Mouse (Mus musculus): ENCODE data around the gene Arhgap20.

The Arhgap20 gene

DNA sequence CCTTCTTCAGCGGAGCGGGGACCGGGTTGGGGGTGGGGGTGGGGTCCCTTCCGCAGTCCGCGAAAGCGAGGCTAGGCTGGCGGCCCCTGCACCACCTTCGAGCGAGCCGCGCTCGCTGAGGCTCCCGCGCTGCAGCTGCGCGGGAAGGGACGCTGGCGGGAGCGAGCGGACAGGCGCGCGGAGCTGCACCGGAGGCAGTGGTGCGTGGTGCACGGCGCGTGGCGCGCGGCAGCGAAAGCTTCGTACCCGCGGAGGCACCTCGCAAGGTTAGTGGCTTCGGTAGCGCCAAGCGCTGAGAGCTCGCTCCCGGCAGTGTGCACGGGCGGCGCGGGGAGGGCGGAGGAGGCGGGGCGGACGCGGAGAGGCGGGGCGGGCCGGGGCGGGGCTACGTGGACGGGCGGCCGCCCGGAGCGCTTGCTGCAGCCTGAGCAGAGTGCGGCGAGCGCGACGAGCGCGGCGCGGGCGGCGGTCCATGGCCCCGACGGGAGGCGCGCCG, at the start of gene Arhgap20:
TSS of gene Arhgap20 (plus strand) at position 417 of the 496 bp plus-strand sequence.
- peak; percentile 9 to 32 for DNase-seq

DNA sequence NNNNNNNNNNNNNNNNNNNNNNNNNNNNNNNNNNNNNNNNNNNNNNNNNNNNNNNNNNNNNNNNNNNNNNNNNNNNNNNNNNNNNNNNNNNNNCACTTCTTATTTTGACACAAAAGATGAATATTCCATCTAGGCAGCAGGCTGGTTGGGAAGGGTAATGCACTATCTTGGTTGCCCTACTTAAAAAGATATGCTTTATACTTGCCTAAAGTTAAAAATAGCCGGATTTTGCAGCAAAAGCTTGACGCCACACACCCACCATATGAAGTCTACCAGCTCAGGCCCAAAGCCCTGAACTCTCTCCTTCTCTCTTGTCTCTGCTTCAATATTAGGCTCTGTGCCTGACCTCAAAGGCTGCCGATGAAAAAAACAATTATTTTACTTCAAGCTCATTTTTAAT, 46.3 kb upstream of the Arhgap20 start:
- DNase-seq, result no peak

DNA sequence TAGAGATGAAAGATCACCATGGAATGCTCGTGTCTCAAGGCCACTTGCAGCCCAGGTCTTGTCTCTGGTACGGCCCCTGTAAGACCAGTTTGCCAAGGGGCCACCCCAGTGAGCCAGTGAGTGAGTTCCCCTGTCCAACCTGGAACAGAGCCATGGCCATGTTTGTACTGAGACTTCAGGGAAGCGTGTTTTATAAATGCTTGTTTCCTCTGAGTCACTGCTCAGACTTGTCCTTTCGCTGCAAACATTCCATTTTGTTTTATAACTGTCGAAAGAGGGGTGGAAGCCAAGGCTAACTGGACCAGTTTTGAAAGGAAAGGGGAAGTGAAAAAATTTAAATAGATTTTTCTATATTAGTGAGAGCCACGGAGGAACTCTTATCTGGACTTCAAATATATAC, 37.2 kb upstream of the Arhgap20 start:
- no peak for DNase-seq

DNA sequence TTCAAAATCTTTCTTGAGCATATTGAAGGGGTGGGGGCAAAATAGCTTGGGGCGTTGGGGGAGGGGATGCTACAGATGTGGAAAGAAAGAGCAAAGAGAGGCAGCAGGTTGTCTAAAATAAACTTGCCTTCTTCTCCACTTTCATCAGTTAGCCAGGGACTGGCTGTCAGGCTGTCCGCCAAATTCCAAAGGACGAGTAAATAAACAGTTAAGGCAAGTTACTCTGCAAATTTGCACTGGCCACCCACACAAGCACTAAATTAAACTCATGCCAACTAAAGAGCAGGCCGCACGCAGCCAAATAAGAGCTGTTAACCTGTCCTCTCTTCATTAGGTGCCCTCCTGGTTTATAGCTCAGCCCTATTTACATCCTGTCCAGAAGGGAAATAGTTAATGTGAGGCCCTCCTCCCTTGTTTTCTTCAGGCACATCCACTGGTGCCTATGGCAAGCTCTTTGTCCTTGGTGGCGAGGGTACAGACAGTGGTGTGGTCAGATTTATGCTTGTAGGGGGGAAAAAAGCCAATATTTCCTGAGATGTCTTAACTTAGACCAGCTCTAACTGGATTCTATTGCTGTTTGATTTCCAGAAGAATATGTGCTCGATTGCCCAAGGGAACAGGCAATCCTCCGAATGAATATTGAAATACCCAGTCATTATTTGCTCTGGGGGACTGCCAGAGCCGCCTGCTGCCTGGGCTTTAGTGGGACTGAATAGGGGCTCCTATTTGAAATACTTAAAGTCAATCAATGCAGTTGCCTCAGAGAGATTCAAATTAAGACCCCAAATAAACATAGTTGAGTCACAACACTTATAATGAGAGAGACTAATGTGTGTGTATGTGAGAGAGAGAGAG, 29.7 kb upstream of the Arhgap20 start:
- DNase-seq, result no peak

DNA sequence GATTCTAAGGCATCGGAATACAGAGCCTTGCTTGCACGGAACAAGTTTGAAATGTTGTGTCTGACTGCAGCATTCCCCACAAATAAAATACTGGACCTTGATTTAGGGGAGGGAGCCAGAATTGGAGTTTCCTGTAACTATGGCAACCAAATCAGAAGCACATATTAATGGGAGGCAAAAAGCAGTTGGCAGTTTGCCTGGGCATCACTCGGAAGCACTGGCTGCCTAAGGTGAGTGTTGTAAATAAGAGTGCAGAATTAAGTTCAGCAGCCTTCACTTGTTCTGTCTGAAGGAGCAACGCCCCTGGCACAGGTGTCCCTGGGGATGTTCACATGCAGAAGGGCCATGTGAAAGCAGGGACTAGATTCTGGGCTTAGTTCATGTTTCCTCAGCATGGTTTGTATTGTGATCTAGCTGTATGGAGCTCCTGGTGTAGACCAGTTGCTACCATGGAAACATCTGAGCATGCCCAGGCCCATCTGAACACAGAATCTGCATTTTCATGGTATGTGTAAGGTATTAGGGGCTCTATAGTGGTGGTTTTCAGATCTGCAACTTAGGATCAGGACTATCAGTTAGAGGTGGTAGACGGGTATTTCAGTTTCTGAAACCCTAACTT, 28.3 kb upstream of the Arhgap20 start:
- no peak for DNase-seq

DNA sequence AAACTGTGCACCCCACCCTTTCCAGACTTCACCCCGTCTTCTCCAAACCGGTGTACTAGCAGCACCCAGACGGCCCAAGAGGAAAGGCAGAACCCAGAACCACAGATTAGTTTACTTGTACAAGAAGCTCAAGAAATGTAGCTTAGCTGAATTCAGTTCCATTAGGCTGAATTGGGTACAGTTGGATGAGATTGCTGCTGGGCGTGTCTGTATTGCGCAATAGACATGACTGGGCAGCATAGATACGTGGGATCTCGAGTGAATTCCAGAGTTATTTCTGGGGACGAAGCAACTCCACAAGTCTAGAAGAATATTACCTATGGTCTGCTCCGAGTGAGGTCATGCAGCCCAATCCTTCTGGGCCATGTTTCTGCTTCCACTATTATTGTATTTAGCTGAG, 26.8 kb upstream of the Arhgap20 start:
- DNase-seq, result no peak

DNA sequence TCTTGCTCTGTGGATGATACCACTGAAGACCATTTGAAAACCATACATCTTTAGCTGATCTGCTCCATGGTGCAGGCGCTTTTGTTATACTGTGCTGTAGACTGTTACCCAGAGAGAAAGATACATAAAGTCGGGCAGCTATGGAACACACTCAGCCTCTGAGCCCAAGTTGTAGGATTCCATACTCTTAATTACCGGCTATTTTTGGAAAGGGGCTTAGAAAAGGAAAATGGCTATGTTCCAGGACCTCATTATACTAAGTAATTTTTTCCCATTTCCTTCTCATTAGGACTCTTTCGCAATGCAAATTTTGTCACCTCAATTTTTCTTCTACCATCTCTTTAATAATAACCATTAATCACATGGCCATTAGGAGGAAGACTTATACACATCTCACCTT, 25.3 kb upstream of the Arhgap20 start:
- DNase-seq, result no peak

DNA sequence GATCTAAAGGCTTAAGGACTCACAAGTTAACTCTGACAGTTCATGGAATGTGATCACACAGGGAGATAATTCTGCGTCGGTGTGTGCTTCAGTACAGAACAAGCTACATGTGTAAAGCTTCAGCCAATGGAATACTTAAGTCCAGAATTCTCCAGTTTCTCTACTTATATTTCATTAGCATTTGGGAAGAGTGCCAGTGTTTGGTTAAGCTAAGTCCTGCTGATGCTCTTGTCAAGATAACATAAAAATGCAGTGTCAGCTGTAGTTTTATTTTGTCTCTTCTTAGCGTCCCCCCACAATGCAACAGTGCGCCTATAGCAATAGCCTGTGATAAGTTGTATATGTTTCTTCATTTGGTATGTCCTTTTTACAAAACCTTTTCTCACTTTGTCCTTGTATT, 15.0 kb upstream of the Arhgap20 start:
- no peak for DNase-seq

DNA sequence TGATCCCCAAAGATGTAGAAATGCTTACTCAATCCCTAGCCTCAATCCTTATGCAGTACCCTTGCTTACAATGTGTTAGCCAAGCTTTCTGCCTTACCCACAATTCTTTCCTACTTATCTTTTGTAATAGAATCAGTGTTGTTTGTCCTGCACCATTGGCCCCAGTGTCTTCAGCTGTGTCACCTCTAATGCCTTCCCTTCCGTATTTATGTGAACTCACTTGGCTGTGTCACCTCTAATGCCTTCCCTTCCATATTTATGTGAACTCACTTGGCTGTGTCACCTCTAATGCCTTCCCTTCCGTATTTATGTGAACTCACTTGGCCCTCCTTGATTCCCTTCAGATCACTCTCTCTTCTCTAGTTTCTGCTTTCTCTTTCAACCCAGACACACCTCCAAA, 4.1 kb upstream of the Arhgap20 start:
- no peak for DNase-seq

DNA sequence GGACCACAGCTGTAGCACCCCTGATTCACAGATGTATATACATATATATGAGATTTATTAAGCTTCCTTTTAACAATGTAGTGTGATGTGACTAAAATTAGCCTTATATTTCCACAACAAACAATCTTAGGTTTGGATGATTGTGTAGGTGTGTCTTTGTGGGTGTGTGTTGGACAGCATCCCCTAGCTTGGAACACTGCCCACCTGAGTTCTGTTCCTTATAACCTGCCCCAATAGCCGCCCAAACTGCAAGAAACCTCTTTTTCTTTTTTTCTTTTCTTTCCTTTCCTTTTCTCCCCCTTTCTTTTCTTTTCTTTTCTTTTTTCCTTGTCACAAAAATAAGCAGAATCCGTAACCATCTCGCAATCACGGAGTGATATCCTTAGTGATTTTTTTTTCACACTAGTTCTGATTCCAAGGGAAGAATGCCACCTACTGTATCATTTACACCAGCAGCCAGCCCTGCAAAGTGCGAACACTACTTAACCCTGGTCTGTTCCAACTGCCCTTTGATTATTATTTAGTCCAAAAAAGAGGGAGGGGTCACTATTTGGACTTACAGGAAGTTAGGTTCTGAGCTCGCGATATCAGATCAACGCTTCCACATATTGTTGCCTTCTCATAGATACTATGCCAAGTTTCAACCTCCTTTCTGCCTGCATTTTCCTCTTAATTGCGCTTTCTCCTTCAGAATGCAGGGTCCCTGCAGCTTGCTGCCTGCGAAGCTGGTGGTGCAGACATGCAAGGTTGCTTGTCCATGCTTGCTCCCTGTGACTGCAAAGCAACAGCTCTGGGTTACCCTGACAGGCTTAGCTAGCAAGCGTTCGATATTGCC, 879 bp upstream of the Arhgap20 start:
- peak in 1 of 2 experiments; percentile 3 for DNase-seq

DNA sequence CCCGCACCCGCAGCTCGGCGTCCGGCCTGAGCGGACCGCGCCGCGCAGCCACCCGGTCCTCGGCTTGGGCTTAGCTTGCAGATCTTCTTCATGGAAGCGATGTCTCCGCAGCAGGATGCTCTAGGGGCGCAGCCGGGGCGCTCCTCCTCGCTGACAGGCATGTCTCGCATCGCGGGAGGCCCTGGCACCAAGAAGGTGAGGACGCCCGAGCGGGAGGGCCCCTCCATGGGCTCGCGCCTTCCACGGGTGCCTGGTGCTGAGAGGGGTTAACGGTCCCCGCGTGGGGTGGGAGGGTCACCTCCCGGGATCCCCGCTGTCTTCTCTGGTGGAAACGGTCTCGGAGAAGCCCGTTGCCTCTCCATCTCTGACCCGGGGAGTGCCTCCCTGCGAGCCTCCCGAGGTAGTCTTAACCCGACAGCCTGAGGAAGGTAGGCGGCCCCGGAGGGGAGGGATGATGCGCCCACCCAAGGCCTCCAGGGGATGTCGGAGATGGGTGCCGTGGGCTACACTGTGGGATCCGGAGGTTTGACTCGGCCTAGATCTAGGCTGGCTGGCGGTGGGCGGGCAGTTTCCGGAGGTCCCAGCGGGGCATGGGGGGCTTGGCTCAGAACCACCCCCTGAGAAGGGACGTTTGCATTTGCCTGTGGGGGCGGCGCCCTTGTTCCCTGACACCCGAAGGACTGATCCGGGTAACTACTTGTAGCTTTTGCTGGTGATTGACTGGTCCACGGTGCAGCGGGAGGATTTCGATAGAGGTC, 459 bp downstream of the Arhgap20 start:
- peak; percentile 2 to 6 for DNase-seq

DNA sequence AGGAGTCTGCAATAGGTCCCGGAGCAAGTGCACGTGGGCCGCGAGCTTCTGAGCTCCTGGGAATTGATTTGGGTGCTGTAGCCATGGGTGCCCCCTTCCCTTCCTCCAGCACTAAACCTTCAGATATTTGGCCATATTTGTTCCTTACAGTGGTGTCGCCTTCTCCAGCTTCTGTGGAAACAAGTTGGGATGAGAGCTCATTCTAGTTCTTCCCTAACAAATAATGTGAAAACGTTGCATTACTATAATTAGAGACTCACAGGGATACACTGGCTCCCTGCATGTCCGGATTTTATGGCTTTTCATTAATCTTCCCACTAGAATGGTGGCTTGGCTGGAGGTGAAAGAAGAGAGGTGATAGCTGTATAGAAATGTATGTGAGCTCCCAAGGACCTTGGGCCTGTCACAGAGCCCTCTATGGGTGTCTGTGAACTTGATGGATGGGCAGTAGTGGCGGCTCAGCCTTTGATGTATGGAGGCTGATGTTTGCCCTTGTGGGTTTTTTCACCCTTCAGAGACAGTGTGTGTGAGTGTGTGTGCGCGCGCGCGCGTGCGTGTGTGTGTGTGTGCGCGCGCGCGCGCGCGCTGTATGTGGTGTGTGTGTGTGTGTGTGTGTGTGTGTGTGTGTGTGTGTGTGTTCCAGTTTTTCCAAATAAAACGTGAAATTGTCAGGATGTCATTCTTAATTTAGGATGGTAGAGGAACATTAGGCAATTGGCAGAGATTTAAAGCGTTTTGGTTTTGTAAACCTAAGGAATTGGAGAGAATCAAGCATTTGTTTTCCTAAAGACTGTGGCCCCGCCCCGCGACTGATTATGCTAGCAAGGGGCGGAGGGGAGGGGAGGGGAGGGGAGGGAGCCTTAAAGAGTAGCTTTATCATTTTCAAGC, 1.3 kb downstream of the Arhgap20 start:
- DNase-seq, result no peak

DNA sequence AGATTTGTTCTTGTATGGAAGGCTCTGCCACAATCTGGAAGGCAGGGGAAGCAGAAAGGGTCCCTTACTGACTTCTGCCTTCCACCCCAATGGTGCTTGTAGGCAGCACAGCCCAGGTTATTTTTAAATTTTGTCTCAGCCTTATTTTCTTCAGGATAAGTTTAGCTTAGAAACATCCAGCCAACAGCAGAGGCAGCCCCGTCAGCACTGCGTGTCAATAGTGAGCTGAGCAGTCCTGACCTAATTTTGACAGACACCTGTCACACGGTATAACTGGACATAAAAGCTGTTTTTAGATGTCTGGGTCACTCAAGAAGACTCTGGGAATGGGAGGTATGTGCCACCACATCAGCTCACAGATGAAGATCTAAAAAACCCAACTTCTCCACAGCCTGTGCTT, 9.1 kb downstream of the Arhgap20 start:
- DNase-seq, result no peak

DNA sequence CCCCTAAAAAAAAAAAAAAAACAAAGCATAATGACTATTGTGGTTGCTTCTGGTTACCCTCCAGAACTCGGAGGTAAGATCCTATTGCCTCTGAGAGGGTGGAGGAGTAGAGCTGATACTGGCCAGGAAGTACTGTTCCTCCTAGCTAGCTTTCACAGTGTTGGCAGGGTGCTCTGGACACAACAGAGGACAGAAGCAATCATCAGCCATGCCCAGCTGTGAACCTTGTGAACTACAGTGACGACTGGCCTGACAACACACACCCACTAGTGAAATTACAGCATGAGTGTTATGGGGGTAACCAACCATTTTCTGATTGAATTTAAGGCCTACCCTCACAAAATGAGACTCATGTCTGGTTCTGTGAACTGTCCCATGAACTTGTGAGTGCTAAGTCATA, 11.3 kb downstream of the Arhgap20 start:
- no peak for DNase-seq

DNA sequence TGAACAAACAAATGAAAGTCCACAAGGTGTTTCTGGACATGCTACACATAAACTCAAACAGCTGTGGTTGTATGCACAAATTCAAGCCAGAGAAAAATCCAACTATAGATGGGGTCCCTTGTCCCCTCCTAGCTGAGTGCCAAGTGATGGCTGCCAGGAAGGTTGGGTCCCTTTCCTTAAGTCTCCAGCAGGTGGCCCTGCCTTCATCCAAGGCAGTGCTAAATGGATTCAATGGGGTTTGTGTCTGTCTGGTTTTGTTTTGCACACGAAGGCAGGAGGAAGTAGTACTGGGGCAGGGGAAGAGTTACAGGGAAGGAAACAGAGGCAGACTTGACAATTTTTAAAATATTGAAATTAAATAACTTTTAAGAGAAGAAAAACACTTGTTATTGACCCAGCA, 12.0 kb downstream of the Arhgap20 start:
- no peak for DNase-seq

DNA sequence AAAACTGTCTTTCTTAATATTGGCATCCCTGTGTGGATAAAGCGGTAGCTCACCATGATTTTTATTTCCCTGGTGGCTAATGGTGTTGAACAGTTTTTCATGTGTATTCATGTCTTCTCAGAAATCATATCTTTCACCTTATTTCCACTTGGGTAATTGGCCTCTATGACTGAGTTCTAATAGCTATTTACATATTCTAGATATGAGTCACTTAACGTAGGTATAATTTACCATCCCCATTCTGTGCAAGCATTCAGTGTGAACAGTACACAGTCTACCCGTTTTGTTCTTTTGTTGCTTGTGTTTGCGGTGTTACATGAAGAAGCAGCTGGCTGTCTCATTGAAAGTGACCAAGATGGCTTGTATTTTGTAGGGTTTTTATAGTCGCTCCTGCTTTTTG, 14.1 kb downstream of the Arhgap20 start:
- DNase-seq, result no peak

DNA sequence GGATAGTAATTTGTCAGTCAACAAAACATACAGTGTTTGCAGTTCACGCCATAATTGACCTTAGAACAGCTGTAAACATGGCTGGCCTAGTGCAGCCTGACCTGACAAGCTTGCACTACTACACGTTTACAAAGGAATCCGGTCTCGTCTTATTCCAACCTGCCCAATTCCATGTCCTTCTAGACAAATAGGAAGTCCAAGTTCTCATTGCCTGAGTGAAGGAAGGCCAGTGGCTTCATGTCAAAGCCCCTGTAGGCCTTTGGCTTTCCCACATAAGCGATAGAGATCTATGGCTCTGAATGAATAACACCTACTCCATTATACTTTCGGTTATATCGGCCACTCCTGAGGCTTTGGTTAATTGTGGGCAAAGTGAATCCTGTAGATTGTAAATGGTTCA, 16.0 kb downstream of the Arhgap20 start:
- DNase-seq, result no peak

DNA sequence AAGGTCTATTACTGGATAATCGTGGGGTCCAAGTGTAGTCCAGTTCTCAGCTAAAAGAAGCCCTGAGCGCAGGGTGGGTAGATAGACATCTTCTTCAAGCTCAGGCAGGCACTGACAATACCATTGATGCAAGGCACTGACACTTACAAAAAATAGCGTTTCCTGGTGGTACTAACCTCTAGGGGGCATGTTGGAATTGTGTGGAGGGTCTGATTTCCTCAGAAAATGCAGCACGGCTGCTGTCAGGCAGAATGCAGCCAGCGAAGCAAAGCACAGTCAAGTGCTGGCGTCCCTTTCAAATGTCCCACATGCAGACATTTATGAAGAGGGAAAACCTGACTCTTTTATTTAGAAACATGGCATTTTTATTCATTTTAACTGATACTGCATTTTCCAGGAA, 22.2 kb downstream of the Arhgap20 start:
- DNase-seq, result no peak

DNA sequence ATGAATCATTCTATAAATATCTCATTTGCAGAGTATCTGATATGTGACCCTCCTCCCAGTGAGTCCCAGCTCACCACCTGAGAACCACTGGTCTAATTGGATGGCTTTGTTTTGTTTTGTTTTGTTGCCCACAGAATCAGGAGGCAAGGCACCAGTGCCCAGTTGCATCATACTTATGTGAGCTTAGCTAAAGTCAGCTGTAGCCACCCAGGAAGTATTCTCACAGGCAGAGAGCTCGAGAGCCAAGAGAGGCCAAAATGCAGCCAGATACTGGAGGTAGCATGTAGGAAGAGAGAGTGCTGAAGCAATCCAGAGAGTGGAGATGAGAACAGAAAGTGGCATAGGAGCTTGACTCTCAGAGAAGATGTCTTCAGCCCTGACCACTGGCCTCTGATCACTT, 23.3 kb downstream of the Arhgap20 start:
- DNase-seq, result no peak

DNA sequence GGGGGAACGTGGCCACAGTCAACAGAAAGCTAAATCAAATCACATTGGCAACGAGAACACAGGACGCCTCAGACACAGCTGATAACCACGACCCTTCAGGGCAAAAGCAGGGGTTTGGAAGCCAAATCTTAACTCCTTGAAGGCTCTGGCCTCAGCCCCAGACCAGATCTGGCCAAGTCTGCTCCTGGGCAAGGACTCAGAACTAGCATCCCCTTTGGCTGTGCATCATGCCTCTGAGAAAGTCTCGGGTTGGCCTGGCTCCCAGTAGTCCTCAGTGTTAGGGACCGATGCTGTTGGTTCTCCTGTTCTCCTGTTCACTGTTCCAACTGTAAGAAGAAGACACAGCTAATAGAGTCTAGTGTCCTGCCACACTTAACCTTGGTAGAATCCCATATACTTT, 30.1 kb downstream of the Arhgap20 start:
- DNase-seq, result no peak

DNA sequence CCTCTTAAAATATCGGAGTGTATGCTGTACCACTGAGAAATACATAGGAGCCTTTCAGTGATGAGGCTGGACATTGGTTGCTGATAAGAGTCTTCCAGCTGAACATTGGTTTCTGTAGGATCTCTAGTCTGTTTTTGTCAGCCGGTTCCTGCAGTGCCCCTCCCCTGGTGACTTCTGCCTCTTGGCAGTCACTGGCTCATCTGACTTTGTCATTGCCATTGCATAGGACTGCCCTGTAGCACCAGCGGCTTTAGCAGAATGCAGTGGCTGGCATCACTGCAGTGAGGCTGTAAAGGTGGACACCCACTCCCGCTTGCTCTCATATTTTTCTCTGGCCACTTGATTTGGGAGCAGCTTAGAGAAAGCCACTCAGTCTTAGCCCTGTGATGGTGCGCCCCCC, 33.1 kb downstream of the Arhgap20 start:
- no peak for DNase-seq

DNA sequence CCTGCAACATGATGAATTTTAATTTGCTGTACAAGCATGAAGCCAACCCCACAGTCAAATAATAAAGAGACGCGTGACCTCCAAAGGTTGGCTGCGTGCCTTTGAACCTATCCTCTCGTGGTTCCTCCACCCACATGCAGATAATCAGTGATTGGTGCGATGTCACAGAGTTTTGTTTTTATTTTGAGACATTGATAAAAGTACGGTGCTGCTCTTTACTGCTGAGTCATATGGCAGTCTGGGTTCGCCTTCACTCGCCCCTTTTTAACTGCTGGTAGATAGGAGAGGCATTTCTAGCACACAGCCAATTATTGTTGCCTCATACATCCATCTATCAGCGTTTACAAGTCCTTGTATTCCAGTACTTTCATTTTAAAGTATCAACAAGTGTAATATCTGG, 34.0 kb downstream of the Arhgap20 start:
- no peak for DNase-seq

All from spleen, adult 18-20 months (tissue).